Mouse (Mus musculus) thymus, adult 2 months (tissue): ENCODE data around the gene Cers2. TPM values are rescaled to one million over a fixed set of nuclear protein-coding genes. Genes with fewer than 3 reads are reported as not detected.

Experiments
- DNase-seq: peaks from one replicate; pipeline ENCODE4 v3.0.0; 2021
- H3K27ac ChIP-seq: fragments of 200-500 bp; 2 replicates; pipeline ENCODE4 v1.5.1; 2012; ENCODE audit warnings: low read length, control low read depth; ENCODE audit not compliant: control insufficient read depth, insufficient read depth
- H3K27me3 ChIP-seq: fragments of 200-500 bp; 2 replicates; pipeline ENCODE4 v1.6.1; 2012; ENCODE audit warnings: mild to moderate bottlenecking, low read length, moderate library complexity, mixed read lengths; ENCODE audit not compliant: control insufficient read depth, insufficient read depth
- H3K36me3 ChIP-seq: fragments of 200-500 bp; 2 replicates; pipeline ENCODE4 v1.6.1; 2012; ENCODE audit warnings: mild to moderate bottlenecking, low read length, moderate library complexity; ENCODE audit not compliant: control insufficient read depth, insufficient read depth
- H3K4me1 ChIP-seq: fragments of 200-500 bp; replicated peaks from 2 replicates; pipeline ENCODE4 v1.6.1; 2012; ENCODE audit warnings: low read length; ENCODE audit not compliant: control insufficient read depth, insufficient read depth
- H3K4me3 ChIP-seq: fragments of 200-500 bp; 2 replicates; pipeline ENCODE4 v1.5.1; 2012; ENCODE audit warnings: mild to moderate bottlenecking, low read length, control low read depth, moderate library complexity; ENCODE audit not compliant: control insufficient read depth, insufficient read depth
- CTCF ChIP-seq: fragments of 200-500 bp; IDR thresholded peaks from 2 replicates; pipeline ENCODE4 v1.5.1; 2012; ENCODE audit warnings: mild to moderate bottlenecking, control low read depth, low read length, moderate library complexity, borderline replicate concordance; ENCODE audit not compliant: control insufficient read depth, poor library complexity, insufficient read depth; ENCODE audit errors: extremely low read depth
- POLR2A ChIP-seq: fragments of 200-500 bp; IDR thresholded peaks from 2 replicates; pipeline ENCODE4 v1.6.1; 2012; ENCODE audit warnings: mild to moderate bottlenecking, low read length, control low read depth, moderate library complexity; ENCODE audit not compliant: control insufficient read depth, poor library complexity, insufficient read depth; ENCODE audit errors: extremely low read depth
- WGBS: fragments of 180-500 bp; shearing (Covaris S2); methylation state at CpG from one replicate; pipeline ENCODE4 v1.1.7; 2018; 5-methylcytosine and 5-hydroxymethylcytosine counted together
- polyA plus RNA-seq: library from polyadenylated mRNA; depleted of rRNA; stranded (reverse); fragments of >200 nt; gene quantifications from 2 replicates; pipeline ENCODE4 v1.2.3, GENCODE M21; 2012

The Cers2 gene
- polyA plus RNA-seq, 1 experiment: 129 TPM

DNA sequence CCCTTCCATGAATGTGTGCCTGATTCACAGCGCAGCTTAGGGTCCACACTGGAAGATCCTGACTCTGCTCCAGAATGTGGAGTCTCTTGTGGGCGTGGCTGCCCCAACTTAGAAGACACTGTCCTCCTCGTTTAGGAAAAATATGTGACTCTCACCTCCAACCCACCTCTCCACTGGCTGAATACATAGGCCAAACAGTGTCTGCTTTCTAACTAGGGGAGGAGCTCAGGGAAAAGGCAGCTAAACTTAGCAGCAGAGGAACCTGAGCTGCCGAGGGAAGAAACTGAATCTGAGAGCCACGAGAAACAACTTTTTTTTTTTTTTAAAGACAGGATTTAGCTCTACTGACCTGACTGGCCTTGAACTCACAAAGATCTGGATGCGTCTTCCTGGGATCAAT, 39.4 kb upstream of the Cers2 start:
- no peak for TF ChIP-seq POLR2A
- no peak for TF ChIP-seq CTCF
- H3K4me3 ChIP-seq: no peak overlapping the region
- no peaks in the 10 kb centered on the region for H3K36me3 ChIP-seq
- no peaks in the 10 kb centered on the region for H3K27me3 ChIP-seq
- no peak overlapping the region for H3K27ac ChIP-seq
- 77% methylated on average over 6 of the region's 6 CpGs for WGBS
- DNase-seq: no peak
- peaks cover 2% of the 10 kb centered on the region; the same call in 1 of the 2 replicates for H3K4me1 ChIP-seq

DNA sequence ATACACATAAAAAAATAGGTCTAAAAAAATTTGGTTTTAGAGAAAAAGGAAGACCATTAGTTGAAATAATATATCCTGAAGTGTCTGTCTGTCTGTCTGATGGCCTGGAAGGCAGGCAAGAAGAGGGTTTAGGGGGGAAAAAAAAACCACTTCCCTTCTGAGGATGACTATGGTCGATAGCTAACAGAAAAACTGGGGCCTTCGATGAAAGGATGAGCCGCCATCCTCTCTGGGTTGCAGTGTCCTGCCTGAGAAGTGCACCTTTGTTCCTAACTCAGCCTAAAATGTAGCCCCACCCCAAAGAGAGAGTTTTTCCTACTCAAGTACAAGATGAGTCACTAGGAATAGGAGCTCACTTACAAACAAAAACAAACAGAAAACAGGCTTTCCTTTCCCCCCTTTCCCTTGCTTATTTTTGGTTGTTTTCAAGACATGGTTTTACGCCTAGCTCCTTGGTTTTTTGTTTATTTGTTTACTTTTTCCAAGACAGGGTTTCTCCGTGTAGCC, 38.1 kb upstream of the Cers2 start:
- WGBS: 44% methylated on average over 5 of the region's 5 CpGs
- no peak overlapping the region for H3K27ac ChIP-seq

DNA sequence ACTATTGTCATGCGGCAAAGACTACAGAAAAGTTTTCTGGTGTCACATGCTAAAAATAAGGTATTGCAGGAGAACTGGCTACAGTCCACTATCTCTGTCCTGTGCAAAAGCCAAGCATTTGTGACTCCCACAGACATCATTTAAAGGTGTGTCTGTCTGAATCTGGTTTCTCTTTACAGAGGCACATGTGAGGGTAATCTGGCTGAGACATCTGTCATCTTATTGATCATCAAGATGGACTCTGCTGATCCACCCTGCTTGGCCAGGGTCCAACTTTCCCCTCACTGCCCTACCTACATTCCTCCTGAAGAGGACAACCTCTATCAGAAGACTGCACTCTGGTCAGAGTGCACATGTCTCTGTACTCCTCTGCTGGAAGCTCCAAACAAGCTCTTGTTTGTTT, 37.4 kb upstream of the Cers2 start:
- Histone ChIP-seq H3K4me3 (no peak overlapping the region), H3K4me1 (peaks cover 10% of the 10 kb centered on the region), H3K27me3 (no peaks in the 10 kb centered on the region), H3K36me3 (no peaks in the 10 kb centered on the region), H3K27ac (no peak overlapping the region)
- TF ChIP-seq POLR2A (no peak), CTCF (no peak)
- no peak for DNase-seq
- WGBS: 91% methylated on average over 1 of the region's 1 CpGs

More for the DNA sequence above, 38.1 kb upstream of the Cers2 start:
- no peak overlapping the region for H3K4me3 ChIP-seq
- peaks cover 10% of the 10 kb centered on the region for H3K4me1 ChIP-seq
- H3K27me3 ChIP-seq: no peaks in the 10 kb centered on the region
- DNase-seq: no peak
- no peaks in the 10 kb centered on the region for H3K36me3 ChIP-seq
- TF ChIP-seq POLR2A: no peak
- no peak for TF ChIP-seq CTCF

DNA sequence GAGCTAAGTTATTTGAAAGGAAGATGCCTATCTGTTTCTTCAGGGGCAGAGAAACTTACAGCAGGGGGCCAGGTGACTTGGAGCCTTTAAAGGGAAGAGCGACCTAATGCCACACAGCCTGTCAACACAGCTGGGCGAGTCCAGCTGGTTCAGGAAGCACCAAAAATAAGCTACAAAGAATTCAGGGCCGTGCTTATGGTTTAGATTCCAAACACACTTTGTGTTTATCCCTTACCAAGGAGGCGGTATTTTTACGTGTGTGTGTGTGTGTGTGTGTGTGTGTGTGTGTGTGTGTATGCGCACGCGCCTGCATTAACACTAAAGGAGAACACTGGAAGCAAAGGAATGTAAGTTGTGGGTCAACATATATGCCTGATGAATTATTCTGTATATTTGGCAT, 33.8 kb upstream of the Cers2 start:
- DNase-seq: peak; percentile 9
- H3K4me1 ChIP-seq: peaks cover 15% of the 10 kb centered on the region
- 9% methylated on average over 8 of the region's 8 CpGs for WGBS

DNA sequence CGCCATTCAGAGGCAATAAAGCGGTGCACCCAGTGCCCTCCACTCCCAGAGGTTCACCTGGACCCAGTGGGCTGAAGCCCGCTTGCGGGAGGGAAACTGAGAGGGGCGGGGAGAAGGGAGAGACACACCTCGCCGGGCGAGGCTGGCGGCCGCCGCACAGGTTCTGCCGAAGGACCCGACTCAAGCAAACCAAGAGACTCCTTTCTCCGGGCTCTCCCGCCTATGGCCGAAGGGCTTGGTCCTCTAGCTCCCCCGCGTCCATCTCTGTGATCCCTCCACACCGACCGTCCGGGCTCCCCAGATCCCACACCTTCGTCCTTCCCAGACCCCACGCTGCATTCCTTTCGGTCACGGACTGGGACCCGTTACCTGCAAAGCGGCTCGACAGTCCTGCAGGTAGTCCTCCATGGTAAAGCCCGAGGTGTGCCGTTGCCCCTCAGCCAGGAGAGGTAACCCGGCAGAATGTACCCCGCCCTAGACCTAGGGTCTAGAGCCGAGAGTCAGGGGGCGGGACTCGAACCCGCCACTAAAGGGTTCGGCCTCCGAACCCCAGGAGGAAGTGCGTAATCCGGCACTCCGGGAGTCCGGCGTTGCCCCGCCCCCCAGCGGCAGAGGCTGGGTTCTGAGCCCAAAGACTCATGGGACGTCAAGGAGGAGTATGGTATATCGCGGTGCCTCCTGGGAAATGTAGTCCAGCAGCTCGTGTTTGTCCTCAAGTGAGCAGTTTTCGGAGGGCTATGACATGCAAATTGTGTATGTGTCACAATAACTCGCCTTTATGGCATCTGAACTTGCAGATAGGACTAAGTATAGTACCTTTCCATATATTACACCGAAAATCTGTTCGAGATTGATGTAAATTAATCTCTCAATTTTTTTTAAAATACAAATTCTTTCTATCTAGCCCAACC, 33.1 kb upstream of the Cers2 start, which contains the start of the genes Mindy1 and Prune1:
Gene Mindy1 (plus strand): TSS at position 130 of the 911 bp plus-strand sequence.
Gene Prune1 (minus strand): TSS at position 861 of the 911 bp plus-strand sequence.
- H3K4me1 ChIP-seq: peaks cover 16% of the 10 kb centered on the region
- peak within 1 kb of the TSS; percentile 93 for H3K27ac ChIP-seq
- whole genome bisulfite sequencing: under 1% methylated on average over 53 of the region's 53 CpGs
- DNase-seq: peak; percentile 99
- H3K36me3 ChIP-seq: no peaks in the 10 kb centered on the region
- H3K4me3 ChIP-seq: peak within 1 kb of the TSS; percentile 99
- TF ChIP-seq POLR2A (peak; percentile 48; the same call in 1 of the 2 replicates), CTCF (peak; percentile 61)
- H3K27me3 ChIP-seq: no peaks in the 10 kb centered on the region

More for the DNA sequence above, 33.8 kb upstream of the Cers2 start:
- peak overlapping the region; percentile 47; the same call in 1 of the 2 replicates for H3K27ac ChIP-seq
- no peaks in the 10 kb centered on the region for H3K27me3 ChIP-seq
- H3K36me3 ChIP-seq: no peaks in the 10 kb centered on the region
- peak overlapping the region; percentile 99 for H3K4me3 ChIP-seq
- TF ChIP-seq CTCF (no peak), POLR2A (no peak)

DNA sequence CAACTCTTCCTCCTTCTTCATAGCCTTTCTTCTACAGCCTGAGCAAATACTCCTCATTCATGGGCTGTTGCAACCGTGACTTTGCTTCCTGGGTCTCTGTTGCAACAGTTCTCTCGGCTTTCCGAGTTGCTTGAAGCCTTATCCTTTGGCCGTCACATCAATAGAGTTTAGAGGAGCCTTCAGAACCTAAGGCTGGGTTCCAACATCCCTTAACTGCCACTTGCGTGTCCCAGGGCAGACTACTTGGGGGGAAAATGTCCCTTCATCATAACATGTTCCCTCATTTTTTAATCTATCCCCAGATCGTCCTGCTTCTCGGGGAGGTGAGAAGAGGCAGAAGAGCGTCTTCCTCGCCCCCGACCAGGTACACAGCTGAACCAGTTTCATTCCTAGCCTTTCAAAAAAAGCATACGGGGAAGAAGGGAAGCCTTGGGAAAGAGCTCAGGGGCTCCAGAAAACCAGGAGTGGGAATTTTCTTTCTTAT, 32.2 kb upstream of the Cers2 start:
- peaks cover 16% of the 10 kb centered on the region for H3K4me1 ChIP-seq
- WGBS: under 1% methylated on average over 11 of the region's 11 CpGs
- no peaks in the 10 kb centered on the region for H3K36me3 ChIP-seq

More for the DNA sequence above, 32.2 kb upstream of the Cers2 start:
- Histone ChIP-seq H3K27ac (peak overlapping the region; percentile 93), H3K27me3 (no peaks in the 10 kb centered on the region), H3K4me3 (peak overlapping the region; percentile 77)
- DNase-seq: peak; percentile 62
- peak; percentile 40; the same call in 1 of the 2 replicates for TF ChIP-seq POLR2A
- no peak for TF ChIP-seq CTCF
